Mouse (Mus musculus) C2C12 (cell line): ENCODE measurements around the gene Lrtm2. TPM values are rescaled to one million over a fixed set of nuclear protein-coding genes. Genes with fewer than 3 reads are reported as not detected.

Experiments used
- H3K27me3 ChIP-seq: one replicate; pipeline ENCODE4 v1.6.1; 2011; ENCODE audit not compliant: control insufficient read depth, insufficient read depth, insufficient read length
- H3K36me3 ChIP-seq: one replicate; pipeline ENCODE4 v1.6.1; 2011; ENCODE audit not compliant: control insufficient read depth, insufficient read depth
- H3K4me3 ChIP-seq: one replicate; pipeline ENCODE4 v1.5.1; 2011; ENCODE audit warnings: mild to moderate bottlenecking, control low read depth; ENCODE audit not compliant: poor library complexity, insufficient read depth, severe bottlenecking
- H3K79me2 ChIP-seq: one replicate; pipeline ENCODE4 v1.6.1; 2011; ENCODE audit not compliant: control insufficient read depth, insufficient read depth
- H3K79me3 ChIP-seq: one replicate; pipeline ENCODE4 v1.6.1; 2011; ENCODE audit warnings: low read depth, control low read depth
- H3ac ChIP-seq: one replicate; pipeline ENCODE3; 2011; ENCODE audit warnings: low read depth; ENCODE audit not compliant: control insufficient read depth, insufficient read length
- CEBPB ChIP-seq: IDR thresholded peaks from one replicate; pipeline ENCODE4 v1.6.1; 2011; ENCODE audit warnings: low read depth, mild to moderate bottlenecking, control low read depth, moderate library complexity
- CTCF ChIP-seq: IDR thresholded peaks from one replicate; pipeline ENCODE4 v1.5.1; 2011; ENCODE audit not compliant: control insufficient read depth, insufficient read depth, insufficient read length
- FOSL1 ChIP-seq: IDR thresholded peaks from one replicate; pipeline ENCODE4 v1.8.0; 2011; ENCODE audit warnings: mild to moderate bottlenecking, low read length; ENCODE audit not compliant: poor library complexity, insufficient read depth, severe bottlenecking
- MAX ChIP-seq: IDR thresholded peaks from one replicate; pipeline ENCODE4 v1.6.1; 2011; ENCODE audit warnings: mild to moderate bottlenecking, control low read depth
- MYOD1 ChIP-seq: IDR thresholded peaks from one replicate; pipeline ENCODE4 v1.6.1; 2011; ENCODE audit warnings: low read depth; ENCODE audit not compliant: control insufficient read depth, insufficient read length
- MYOG ChIP-seq: IDR thresholded peaks from one replicate; pipeline ENCODE4 v1.6.1; 2011; ENCODE audit not compliant: control insufficient read depth, insufficient read length; ENCODE audit errors: extremely low read depth
- USF1 ChIP-seq: IDR thresholded peaks from one replicate; pipeline ENCODE4 v1.6.1; 2011; ENCODE audit warnings: low read depth, mild to moderate bottlenecking, control low read depth, moderate library complexity
- polyA plus RNA-seq: library from polyadenylated mRNA; unstranded; fragments of >200 nt; fragmentation: generic; extraction: Trizol; gene quantifications from one replicate; pipeline ENCODE4 v1.2.1, GENCODE M21; 2012; ENCODE audit warnings: missing spikeins

The Lrtm2 gene
- polyA plus RNA-seq, 1 experiment: not detected

DNA sequence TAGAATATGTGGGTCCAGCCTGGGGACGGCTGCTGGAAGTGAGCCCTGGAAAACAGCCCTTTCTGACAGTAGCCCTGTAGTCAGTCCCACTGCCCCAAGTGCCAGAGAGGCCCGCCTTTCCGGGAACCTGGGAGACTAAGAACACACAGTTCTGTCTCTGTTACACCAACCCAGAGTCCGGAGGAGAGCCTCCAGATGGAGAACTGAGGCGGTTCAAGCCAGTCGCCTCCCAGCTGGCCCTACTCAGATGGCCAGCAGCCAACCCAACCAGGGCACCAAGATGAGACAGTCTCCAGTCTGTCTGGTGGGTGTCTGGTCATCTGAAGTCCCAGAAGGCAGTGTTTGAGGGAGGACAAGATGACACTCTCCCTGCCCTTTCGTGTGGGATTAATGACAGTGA is 8.8 kb downstream of the Lrtm2 start:
- no peak overlapping the region for H3K4me3 ChIP-seq
- TF ChIP-seq CEBPB: no peak
- no peak for TF ChIP-seq FOSL1
- TF ChIP-seq USF1: no peak
- TF ChIP-seq MYOD1: no peak
- no peak for TF ChIP-seq MAX
- no peak for TF ChIP-seq MYOG
- TF ChIP-seq CTCF: no peak
- H3K79me3 ChIP-seq: no peaks in the 10 kb centered on the region

GRCm38 (mm10) chr6:119320481-119320880 is 10.1 kb downstream of the Lrtm2 start:
- TF ChIP-seq USF1: no peak
- TF ChIP-seq MYOD1: no peak
- no peak for TF ChIP-seq CEBPB
- TF ChIP-seq FOSL1: no peak
- no peak for TF ChIP-seq CTCF
- no peak for TF ChIP-seq MYOG
- TF ChIP-seq MAX: no peak
- H3K27me3 ChIP-seq: peaks cover 78% of the 10 kb centered on the region
- H3K36me3 ChIP-seq: no peaks in the 10 kb centered on the region
- H3K4me3 ChIP-seq: no peak overlapping the region
- no peaks in the 10 kb centered on the region for H3K79me3 ChIP-seq
- no peak overlapping the region for H3ac ChIP-seq
- no peaks in the 10 kb centered on the region for H3K79me2 ChIP-seq

More for the DNA sequence above, 8.8 kb downstream of the Lrtm2 start:
- H3ac ChIP-seq: no peak overlapping the region
- no peaks in the 10 kb centered on the region for H3K36me3 ChIP-seq
- peaks cover 77% of the 10 kb centered on the region for H3K27me3 ChIP-seq
- H3K79me2 ChIP-seq: no peaks in the 10 kb centered on the region

- H3K79me2 ChIP-seq: no peaks in the 10 kb centered on the region
- H3K79me3 ChIP-seq: no peaks in the 10 kb centered on the region
- TF ChIP-seq CTCF (no peak), MYOG (no peak), MYOD1 (no peak), MAX (no peak), FOSL1 (no peak), CEBPB (no peak), USF1 (no peak)
- H3K4me3 ChIP-seq: no peak overlapping the region
- H3K27me3 ChIP-seq: peaks cover 76% of the 10 kb centered on the region
- no peak overlapping the region for H3ac ChIP-seq
- H3K36me3 ChIP-seq: no peaks in the 10 kb centered on the region
Observed at GRCm38 (mm10) chr6:119319358-119319757, 11.2 kb downstream of the Lrtm2 start.

GRCm38 (mm10) chr6:119318732-119319131 is 11.8 kb downstream of the Lrtm2 start:
- peaks cover 75% of the 10 kb centered on the region for H3K27me3 ChIP-seq

DNA sequence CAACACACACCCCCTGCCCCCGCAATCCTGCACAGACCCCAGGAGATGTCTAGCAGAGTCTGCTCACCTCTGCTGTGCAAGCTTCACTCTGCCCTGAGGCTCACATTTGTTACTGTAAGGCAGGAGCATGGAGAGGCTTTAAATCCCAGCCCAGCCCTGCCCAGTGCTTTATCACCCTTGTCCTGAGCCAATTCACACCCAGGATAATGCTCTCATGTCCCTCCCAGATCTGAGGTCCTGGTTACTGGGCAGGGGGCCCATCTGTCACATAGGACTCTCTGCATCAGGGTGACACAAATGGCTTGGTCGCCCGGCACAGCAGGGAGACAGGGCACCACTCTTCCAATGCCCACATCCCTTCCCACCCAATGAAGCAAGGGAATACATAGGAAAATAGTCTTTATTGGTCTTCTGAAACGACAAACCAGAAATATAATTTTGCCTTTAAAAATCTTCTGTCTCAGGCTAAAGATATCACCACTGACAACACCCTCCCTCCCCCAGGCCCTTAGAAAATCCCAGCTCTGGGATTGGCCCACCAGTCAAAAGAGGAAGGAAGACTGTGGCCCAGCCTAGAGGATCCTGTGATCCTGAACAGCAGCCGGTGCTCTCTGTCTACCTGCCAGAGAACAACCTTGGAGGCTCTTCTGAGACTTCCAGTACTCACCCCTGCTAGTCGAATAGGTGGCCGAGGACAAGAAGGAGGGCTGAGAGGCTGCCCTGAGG is 15.7 kb downstream of the Lrtm2 start:
- H3K36me3 ChIP-seq: no peaks in the 10 kb centered on the region
- no peaks in the 10 kb centered on the region for H3K79me2 ChIP-seq
- no peak for TF ChIP-seq MYOG
- no peak for TF ChIP-seq CEBPB
- TF ChIP-seq MYOD1: no peak
- TF ChIP-seq USF1: no peak
- TF ChIP-seq MAX: no peak
- no peak for TF ChIP-seq CTCF
- TF ChIP-seq FOSL1: no peak
- H3K79me3 ChIP-seq: no peaks in the 10 kb centered on the region
- peaks cover 76% of the 10 kb centered on the region for H3K27me3 ChIP-seq
- H3K4me3 ChIP-seq: no peak overlapping the region
- no peak overlapping the region for H3ac ChIP-seq

More at GRCm38 (mm10) chr6:119318732-119319131, 11.8 kb downstream of the Lrtm2 start:
- Histone ChIP-seq H3K79me2 (no peaks in the 10 kb centered on the region), H3ac (no peak overlapping the region), H3K79me3 (no peaks in the 10 kb centered on the region), H3K36me3 (no peaks in the 10 kb centered on the region), H3K4me3 (no peak overlapping the region)
- TF ChIP-seq MYOD1: no peak
- TF ChIP-seq USF1: no peak
- TF ChIP-seq MAX: no peak
- no peak for TF ChIP-seq MYOG
- no peak for TF ChIP-seq CTCF
- no peak for TF ChIP-seq FOSL1
- TF ChIP-seq CEBPB: no peak
